Mouse (Mus musculus): ENCODE data around the gene 1700001O22Rik.

The 1700001O22Rik gene

GRCm38 (mm10) chr2:30752471-30752870, 51.0 kb downstream of the 1700001O22Rik start:
- no peak for DNase-seq (ENCODE audit: low spot score)

- peak; percentile 36 for DNase-seq (ENCODE audit: low spot score)
Observed at GRCm38 (mm10) chr2:30750025-30750424, 53.4 kb downstream of the 1700001O22Rik start.

- no peak for DNase-seq (ENCODE audit: low spot score)
Observed at GRCm38 (mm10) chr2:30747602-30748162, 55.8 kb downstream of the 1700001O22Rik start.
